Comparison of ENCODE assay signal across 8 mouse cellular contexts in genomic region chr17:34123111-34123510, GRCm38 (mm10). TPM values are rescaled to one million over a fixed set of nuclear protein-coding genes. Genes with fewer than 3 reads are reported as not detected.
DNase-seq lines count a peak whose midpoint lies in the region; ATAC-seq and TF ChIP-seq lines count a peak whose summit lies in the region.

No protein-coding gene starts in this region.

- no peak for DNase-seq in heart, postnatal 14 days
- DNase-seq in ES-E14 (ENCODE audit: low read depth, low spot score): no peak
- no peak for DNase-seq in thymus, postnatal 36 days
- DNase-seq in layer of hippocampus, postnatal 36 days: no peak
- no peak for DNase-seq in ovary, postnatal 36 days (ENCODE audit: low spot score)

- 3% methylated on average over 7 of the region's 7 CpGs for WGBS in heart, embryonic 14.5 days
- WGBS in forebrain, embryonic 15.5 days: 1% methylated on average over 7 of the region's 7 CpGs
- 1% methylated on average over 7 of the region's 7 CpGs for WGBS in liver, embryonic 15.5 days (ENCODE audit: insufficient replicate concordance)

- H3K27ac ChIP-seq in heart, embryonic 14.5 days (replicated peaks in 1 of 2; ENCODE audit: control insufficient read depth in 1 of 2, insufficient read depth in 1 of 2, low read depth in 2 of 2, low read length in 2 of 2): peak overlapping the region; percentile 100
- H3K27ac ChIP-seq in ES-E14 (ENCODE audit: insufficient read depth, low read depth, low read length, poor library complexity, severe bottlenecking): peak overlapping the region; percentile 99; the same call in 1 of the 2 replicates
- peak overlapping the region; percentile 100 for H3K27ac ChIP-seq in forebrain, embryonic 15.5 days (replicated peaks)
- H3K27ac ChIP-seq in liver, embryonic 15.5 days (replicated peaks): peak overlapping the region; percentile 99

- peak overlapping the region; percentile 98 for H3K9ac ChIP-seq in heart, embryonic 14.5 days (ENCODE audit: low read length)
- peak overlapping the region; percentile 99; the same call in 1 of the 2 replicates for H3K9ac ChIP-seq in ES-E14 (ENCODE audit: insufficient read depth, low read depth, low read length, poor library complexity, severe bottlenecking)
- peak overlapping the region; percentile 98 for H3K9ac ChIP-seq in forebrain, embryonic 15.5 days (replicated peaks)
- peak overlapping the region; percentile 91 for H3K9ac ChIP-seq in liver, embryonic 15.5 days

- H3K4me2 ChIP-seq in heart, embryonic 14.5 days (ENCODE audit: low read length): peak overlapping the region; percentile 91
- H3K4me2 ChIP-seq in forebrain, embryonic 15.5 days (replicated peaks): peak overlapping the region; percentile 80
- H3K4me2 ChIP-seq in liver, embryonic 15.5 days: peak overlapping the region; percentile 99

- H3K9me3 ChIP-seq in heart, embryonic 14.5 days (ENCODE audit: control insufficient read depth, low read length): no peaks in the 10 kb centered on the region
- no peaks in the 10 kb centered on the region for H3K9me3 ChIP-seq in ES-E14 (ENCODE audit: control insufficient read depth, insufficient read depth, low read depth, low read length)
- H3K9me3 ChIP-seq in forebrain, embryonic 15.5 days: no peaks in the 10 kb centered on the region
- no peaks in the 10 kb centered on the region for H3K9me3 ChIP-seq in liver, embryonic 15.5 days (replicated peaks)

- H3K27me3 ChIP-seq in heart, embryonic 14.5 days (ENCODE audit: control insufficient read depth, insufficient read depth, low read length): no peaks in the 10 kb centered on the region
- H3K27me3 ChIP-seq in forebrain, embryonic 15.5 days: no peaks in the 10 kb centered on the region
- H3K27me3 ChIP-seq in liver, embryonic 15.5 days: peaks cover 7% of the 10 kb centered on the region

- H3K4me1 ChIP-seq in heart, embryonic 14.5 days (ENCODE audit: control insufficient read depth in 2 of 2, insufficient read depth in 2 of 2, low read length in 2 of 2): peaks cover 7 to 14% of the 10 kb centered on the region in 2 experiments
- peaks cover 3 to 12% of the 10 kb centered on the region in 2 experiments; a peak in 2 of 4 replicates for H3K4me1 ChIP-seq in ES-E14 (ENCODE audit: control insufficient read depth in 2 of 2, insufficient read depth in 2 of 2, low read length in 2 of 2, poor library complexity in 1 of 2)
- peaks cover 29% of the 10 kb centered on the region for H3K4me1 ChIP-seq in forebrain, embryonic 15.5 days
- H3K4me1 ChIP-seq in liver, embryonic 15.5 days (replicated peaks): peaks cover 70% of the 10 kb centered on the region

- H3K36me3 ChIP-seq in heart, embryonic 14.5 days (ENCODE audit: control insufficient read depth, insufficient read depth, low read length): peaks cover 19% of the 10 kb centered on the region
- peaks cover 14% of the 10 kb centered on the region for H3K36me3 ChIP-seq in ES-E14 (ENCODE audit: control insufficient read depth, insufficient read depth, low read length, poor library complexity, severe bottlenecking)
- H3K36me3 ChIP-seq in forebrain, embryonic 15.5 days: no peaks in the 10 kb centered on the region
- peaks cover 7% of the 10 kb centered on the region for H3K36me3 ChIP-seq in liver, embryonic 15.5 days (replicated peaks)

- ATAC-seq in heart, embryonic 14.5 days (ENCODE audit: insufficient number of reproducible peaks, insufficient read depth, low FRiP score, low read depth): no peak
- no peak for ATAC-seq in forebrain, embryonic 15.5 days (replicated peaks)
- ATAC-seq in liver, embryonic 15.5 days (ENCODE audit: insufficient read depth): no peak

- in situ Hi-C loops in ES-E14 (cut with MboI; ENCODE audit: low sequenced_read_pairs in 2 of 2, unreplicated experiment in 2 of 2): no loop called here

- intact Hi-C loops in heart, postnatal 14 days (cut with DNase I): loop anchor here (10.0 kb wide), 1 partner anchor 482 kb away; the partner anchor contains the start of genes Agpat1 and Rnf5

- H3K4me3 ChIP-seq in heart, embryonic 14.5 days (ENCODE audit: control insufficient read depth in 1 of 2, insufficient read depth in 1 of 2, low read depth in 1 of 2, low read length in 2 of 2): peak overlapping the region; percentile 54 to 87
- peak overlapping the region; percentile 85 to 90 for H3K4me3 ChIP-seq in ES-E14 (ENCODE audit: insufficient read depth in 1 of 2, low read depth in 1 of 2, low read length in 2 of 2, poor library complexity in 1 of 2, severe bottlenecking in 1 of 2)
- H3K4me3 ChIP-seq in forebrain, embryonic 15.5 days: peak overlapping the region; percentile 90
- H3K4me3 ChIP-seq in liver, embryonic 15.5 days (replicated peaks): peak overlapping the region; percentile 94

TF ChIP-seq in ES-E14, 5 proteins besides CTCF, POLR2A, EP300 and RAD21:
- TF ChIP-seq MAFK (IDR thresholded peaks at IDR 0.05; ENCODE audit: insufficient read depth, low read depth, low read length): no peak
- no peak for TF ChIP-seq HCFC1 (IDR thresholded peaks at IDR 0.05; ENCODE audit: borderline replicate concordance, insufficient read depth, low read length)
- TF ChIP-seq CHD2 (IDR thresholded peaks at IDR 0.05; ENCODE audit: low read depth, low read length): no peak
- TF ChIP-seq ZNF384 (IDR thresholded peaks at IDR 0.05; ENCODE audit: low read depth, low read length): no peak
TF ChIP-seq in ES-E14: peak in this region for 0.

RNA-seq across cellular contexts. Expression of gene Brd2, which starts 0.7 kb away (rescaled TPM):
- polyA plus RNA-seq in heart, embryonic 14.5 days (2014; fragmentation: Nextera tagmentation; extraction: Ambion mirVana): 72.8 and 74.9 TPM in 2 replicates
- 10 to 100 TPM; 93.2 to 99.4 TPM for total RNA-seq in heart, postnatal 14 days (2021)
- 257 and 321 TPM in 2 replicates for total RNA-seq in ES-E14 (2012; rRNA removed)
- 132 and 133 TPM in 2 replicates for polyA plus RNA-seq in forebrain, embryonic 15.5 days (2015; fragmentation: Nextera tagmentation; extraction: Ambion mirVana)
- 37.8 and 40.1 TPM in 2 replicates for polyA plus RNA-seq in liver, embryonic 15.5 days (2015; fragmentation: Nextera tagmentation; extraction: Ambion mirVana)
- 100 to 1,000 TPM; 182 to 193 TPM for total RNA-seq in layer of hippocampus, postnatal 36 days (2021)

RNA-seq across cellular contexts. Expression of gene H2-DMa, which starts 3.8 kb away (rescaled TPM):
- 5.7 and 9.3 TPM in 2 replicates for polyA plus RNA-seq in heart, embryonic 14.5 days (2014; fragmentation: Nextera tagmentation; extraction: Ambion mirVana)
- 1 to 10 TPM; 3.5 to 4.0 TPM for total RNA-seq in heart, postnatal 14 days (2021)
- 18.5 and 24.5 TPM in 2 replicates for total RNA-seq in ES-E14 (2012; rRNA removed)
- polyA plus RNA-seq in forebrain, embryonic 15.5 days (2015; fragmentation: Nextera tagmentation; extraction: Ambion mirVana): 12.9 and 13.0 TPM in 2 replicates
- 6.4 TPM in 2 replicates for polyA plus RNA-seq in liver, embryonic 15.5 days (2015; fragmentation: Nextera tagmentation; extraction: Ambion mirVana)
- total RNA-seq in layer of hippocampus, postnatal 36 days (2021): 10 to 100 TPM; 26.7 to 31.7 TPM

RNA-seq across cellular contexts. Expression of gene H2-DMb2, which starts 20.0 kb away (rescaled TPM):
- 0.32 and 0.36 TPM in 2 replicates for polyA plus RNA-seq in heart, embryonic 14.5 days (2014; fragmentation: Nextera tagmentation; extraction: Ambion mirVana)
- total RNA-seq in heart, postnatal 14 days (2021): 1 to 10 TPM in 1 of 2 experiments, under 1 TPM in 1; 0.96 to 1.6 TPM
- total RNA-seq in ES-E14 (2012; rRNA removed): 0.31 TPM in 1 of 2 replicates, not detected in the other
- 1.0 and 1.4 TPM in 2 replicates for polyA plus RNA-seq in forebrain, embryonic 15.5 days (2015; fragmentation: Nextera tagmentation; extraction: Ambion mirVana)
- polyA plus RNA-seq in liver, embryonic 15.5 days (2015; fragmentation: Nextera tagmentation; extraction: Ambion mirVana): 0.54 and 1.0 TPM in 2 replicates
- under 1 TPM; 0.67 to 0.96 TPM for total RNA-seq in layer of hippocampus, postnatal 36 days (2021)

RNA-seq across cellular contexts. Expression of gene H2-DMb1, which starts 29.8 kb away (rescaled TPM):
- polyA plus RNA-seq in heart, embryonic 14.5 days (2014; fragmentation: Nextera tagmentation; extraction: Ambion mirVana): 0.38 and 0.62 TPM in 2 replicates
- total RNA-seq in heart, postnatal 14 days (2021): 1 to 10 TPM; 1.4 to 1.8 TPM
- 3.1 and 5.0 TPM in 2 replicates for total RNA-seq in ES-E14 (2012; rRNA removed)
- polyA plus RNA-seq in forebrain, embryonic 15.5 days (2015; fragmentation: Nextera tagmentation; extraction: Ambion mirVana): 0.88 and 0.91 TPM in 2 replicates
- polyA plus RNA-seq in liver, embryonic 15.5 days (2015; fragmentation: Nextera tagmentation; extraction: Ambion mirVana): 1.6 and 1.7 TPM in 2 replicates
- 1 to 10 TPM in 1 of 2 experiments, under 1 TPM in 1; 0.95 to 1.7 TPM for total RNA-seq in layer of hippocampus, postnatal 36 days (2021)

RNA-seq across cellular contexts. Expression of gene H2-Oa, which starts 31.0 kb away (rescaled TPM):
- 0.78 TPM in 1 of 2 replicates, not detected in the other for polyA plus RNA-seq in heart, embryonic 14.5 days (2014; fragmentation: Nextera tagmentation; extraction: Ambion mirVana)
- total RNA-seq in heart, postnatal 14 days (2021): under 1 TPM; 0.33 to 0.54 TPM
- total RNA-seq in ES-E14 (2012; rRNA removed): 0.54 TPM in 1 of 2 replicates, not detected in the other
- polyA plus RNA-seq in forebrain, embryonic 15.5 days (2015; fragmentation: Nextera tagmentation; extraction: Ambion mirVana): 0.15 TPM in 1 of 2 replicates, not detected in the other
- 0.17 and 0.40 TPM in 2 replicates for polyA plus RNA-seq in liver, embryonic 15.5 days (2015; fragmentation: Nextera tagmentation; extraction: Ambion mirVana)
- under 1 TPM; 0.35 to 0.42 TPM for total RNA-seq in layer of hippocampus, postnatal 36 days (2021)
